Mouse (Mus musculus): ENCODE measurements around the gene Gm14151. TPM values are rescaled to one million over a fixed set of nuclear protein-coding genes. Genes with fewer than 3 reads are reported as not detected.

The Gm14151 gene
- polyA plus RNA-seq (2015; fragmentation: Nextera tagmentation; extraction: Ambion mirVana): not detected in 2 replicates

DNA sequence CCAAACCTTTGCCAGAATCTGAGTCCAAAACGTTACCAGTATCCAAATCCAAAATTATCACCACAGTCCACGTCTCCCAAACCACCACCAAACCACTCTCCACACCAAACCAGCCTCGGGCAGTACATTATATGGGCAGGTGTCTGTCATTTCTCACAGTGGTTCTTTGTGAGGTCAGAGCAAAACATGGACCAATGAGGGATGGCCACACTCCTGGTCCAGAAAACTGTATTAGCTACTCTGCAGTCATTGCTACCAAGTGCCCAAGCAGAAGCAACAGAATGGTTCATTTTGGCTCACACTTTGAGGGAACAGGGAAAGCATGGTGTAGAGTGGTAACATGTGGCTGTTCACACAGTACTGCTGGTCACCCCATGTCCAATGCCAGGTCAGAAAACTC is at the start of gene Gm14151:
Gene Gm14151 (minus strand): TSS at position 101 of the 400 bp plus-strand sequence.

DNA sequence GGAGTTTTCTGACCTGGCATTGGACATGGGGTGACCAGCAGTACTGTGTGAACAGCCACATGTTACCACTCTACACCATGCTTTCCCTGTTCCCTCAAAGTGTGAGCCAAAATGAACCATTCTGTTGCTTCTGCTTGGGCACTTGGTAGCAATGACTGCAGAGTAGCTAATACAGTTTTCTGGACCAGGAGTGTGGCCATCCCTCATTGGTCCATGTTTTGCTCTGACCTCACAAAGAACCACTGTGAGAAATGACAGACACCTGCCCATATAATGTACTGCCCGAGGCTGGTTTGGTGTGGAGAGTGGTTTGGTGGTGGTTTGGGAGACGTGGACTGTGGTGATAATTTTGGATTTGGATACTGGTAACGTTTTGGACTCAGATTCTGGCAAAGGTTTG is 5.8 kb upstream of the Gm14151 start, which contains the start of gene Gm14147:
Gene Gm14147 (plus strand): TSS at position 301 of the 400 bp plus-strand sequence.

DNA sequence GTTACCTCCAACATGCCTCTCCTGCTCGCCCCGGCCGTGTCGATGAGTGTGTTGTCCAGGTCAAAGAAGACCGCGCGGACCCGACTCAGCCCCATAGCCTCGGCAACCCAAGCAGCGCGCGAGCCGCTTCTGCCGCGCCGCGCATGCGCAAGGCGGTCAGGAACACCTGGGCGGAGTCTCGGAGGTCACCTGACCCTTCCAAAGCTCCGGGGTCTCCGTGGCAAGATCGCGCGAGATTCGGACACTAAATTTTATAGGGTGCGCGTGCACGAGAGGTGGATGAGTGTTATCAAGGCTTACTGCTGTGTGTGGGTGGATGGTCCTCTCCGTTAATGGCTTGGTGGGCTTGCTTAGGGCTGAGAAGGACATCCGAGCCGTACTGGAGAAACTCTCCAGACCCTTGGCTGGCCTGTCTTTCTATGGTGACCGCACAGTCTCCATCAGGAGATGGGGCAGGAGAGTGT is 52.9 kb downstream of the Gm14151 start, which contains the start of the genes Ninl and Nanp:
Gene Ninl (minus strand): TSS at position 151 of the 464 bp plus-strand sequence.
Gene Nanp (minus strand): TSS at position 167 of the 464 bp plus-strand sequence.

Other genes with a start within 250 kb of the Gm14151 start
- 29.2 and 41.6 TPM in 2 replicates for gene Abhd12, start 187.6 kb downstream of the Gm14151 start, polyA plus RNA-seq (2015; fragmentation: Nextera tagmentation; extraction: Ambion mirVana)
- 6.6 and 7.6 TPM in 2 replicates for gene Gins1, start 186.9 kb downstream of the Gm14151 start, polyA plus RNA-seq (2015; fragmentation: Nextera tagmentation; extraction: Ambion mirVana)
- gene Ninl, start 53.0 kb downstream of the Gm14151 start, polyA plus RNA-seq (2015; fragmentation: Nextera tagmentation; extraction: Ambion mirVana): 0.65 and 0.94 TPM in 2 replicates
- gene Nanp, start 53.0 kb downstream of the Gm14151 start, polyA plus RNA-seq (2015; fragmentation: Nextera tagmentation; extraction: Ambion mirVana): 21.3 TPM in 2 replicates
- gene Gm14147, start 5.9 kb upstream of the Gm14151 start, polyA plus RNA-seq (2015; fragmentation: Nextera tagmentation; extraction: Ambion mirVana): not detected in 2 replicates

All from skeletal muscle tissue, postnatal 0 days (tissue).